Mouse (Mus musculus) bone marrow, adult 2 months (tissue): ENCODE data around the gene Ncln.

Experiments used
- CTCF ChIP-seq: fragments of 200-500 bp; IDR thresholded peaks from 2 replicates; pipeline ENCODE4 v1.5.1; 2011; ENCODE audit warnings: low read length, control low read depth; ENCODE audit not compliant: control insufficient read depth, insufficient read depth
- POLR2A ChIP-seq: fragments of 200-500 bp; IDR thresholded peaks from 2 replicates; pipeline ENCODE4 v1.6.1; 2011; ENCODE audit warnings: low read depth, mild to moderate bottlenecking, control low read depth, low read length, borderline replicate concordance; ENCODE audit not compliant: control insufficient read depth

DNA sequence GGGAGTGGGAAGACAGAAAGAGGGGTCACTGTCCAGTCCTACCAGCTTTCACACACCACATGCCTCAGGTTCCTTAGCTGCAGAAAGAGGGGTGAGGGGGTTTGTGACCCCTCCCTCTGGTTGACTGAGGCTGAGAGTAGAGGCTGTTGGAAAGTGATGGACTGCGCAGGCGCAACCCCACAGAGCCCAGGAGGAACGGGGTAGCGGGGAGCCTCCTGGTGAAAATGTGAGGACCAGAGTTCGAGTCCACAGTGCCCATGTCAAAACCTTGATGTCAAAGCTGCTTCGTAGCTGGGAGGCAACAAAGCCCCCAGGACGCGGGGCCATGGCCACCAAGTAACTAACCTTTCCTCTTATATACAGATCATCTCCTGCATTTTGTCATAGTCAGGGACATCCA is 38.6 kb downstream of the Ncln start:
- TF ChIP-seq CTCF (no peak), POLR2A (no peak)
